Mouse (Mus musculus) heart, adult 2 months (tissue): ENCODE results near the gene Triap1. TPM values are rescaled to one million over a fixed set of nuclear protein-coding genes. Genes with fewer than 3 reads are reported as not detected.

Experiments
- DNase-seq, 2 experiments: peaks; one replicate each; pipeline ENCODE4 v3.0.0; 2021
- H3K27ac ChIP-seq: fragments of 200-600 bp; 2 replicates; pipeline ENCODE4 v1.8.1; 2022
- H3K27me3 ChIP-seq: fragments of 200-500 bp; 2 replicates; pipeline ENCODE4 v1.6.1; 2012; ENCODE audit warnings: mild to moderate bottlenecking, low read length, inconsistent platforms, mixed read lengths; ENCODE audit not compliant: control insufficient read depth, insufficient read depth
- H3K36me3 ChIP-seq: fragments of 200-500 bp; 2 replicates; pipeline ENCODE4 v1.6.1; 2012; ENCODE audit warnings: low read length, inconsistent platforms; ENCODE audit not compliant: control insufficient read depth, insufficient read depth
- H3K4me1 ChIP-seq: fragments of 200-500 bp; 2 replicates; pipeline ENCODE4 v1.6.1; 2011; ENCODE audit warnings: low read length; ENCODE audit not compliant: control insufficient read depth, insufficient read depth
- H3K4me3 ChIP-seq: fragments of 200-600 bp; 2 replicates; pipeline ENCODE4 v1.8.1; 2022
- H3K79me2 ChIP-seq: fragments of 200-500 bp; replicated peaks from 2 replicates; pipeline ENCODE4 v1.6.1; 2012; ENCODE audit warnings: mild to moderate bottlenecking, inconsistent platforms, low read length, moderate library complexity, mixed read lengths; ENCODE audit not compliant: control insufficient read depth, insufficient read depth
- H3K9ac ChIP-seq: fragments of 200-500 bp; 2 replicates; pipeline ENCODE4 v1.6.1; 2012; ENCODE audit warnings: low read depth, mild to moderate bottlenecking, control low read depth, inconsistent platforms, low read length, mixed read lengths
- CTCF ChIP-seq: fragments of 200-600 bp; IDR thresholded peaks from 2 replicates; pipeline ENCODE4 v1.8.1; 2022; ENCODE audit warnings: antibody characterized with exemption, mild to moderate bottlenecking, moderate library complexity
- EP300 ChIP-seq: fragments of 200-500 bp; IDR thresholded peaks from 2 replicates; pipeline ENCODE4 v1.6.1; 2011; ENCODE audit warnings: low read depth, low read length, control low read depth; ENCODE audit not compliant: insufficient read depth
- POLR2A ChIP-seq: fragments of 200-500 bp; IDR thresholded peaks from 2 replicates; pipeline ENCODE4 v1.6.1; 2011; ENCODE audit warnings: mild to moderate bottlenecking, low read depth, low read length, control low read depth; ENCODE audit not compliant: insufficient read depth
- WGBS: fragments of 180-500 bp; shearing (Covaris S2); methylation state at CpG from one replicate; pipeline ENCODE4 v1.1.7; 2018; 5-methylcytosine and 5-hydroxymethylcytosine counted together
- intact Hi-C: fragments of 180-260 bp; cut with DNase I; formaldehyde crosslinking; loops from one replicate; pipeline ENCODE4 v1.15.1; 2025
- polyA plus RNA-seq: library from polyadenylated mRNA; depleted of rRNA; stranded (reverse); fragments of >200 nt; gene quantifications from 2 replicates; pipeline ENCODE4 v1.2.3, GENCODE M21; 2012
- total RNA-seq, 2 experiments: library from RNA; stranded (reverse); gene quantifications; 2 replicates each; pipeline ENCODE4 v1.2.3; 2021

Gene Triap1
- total and polyA plus RNA-seq, 3 experiments = 13.9 to 24.3 (median 21.8) TPM

DNA sequence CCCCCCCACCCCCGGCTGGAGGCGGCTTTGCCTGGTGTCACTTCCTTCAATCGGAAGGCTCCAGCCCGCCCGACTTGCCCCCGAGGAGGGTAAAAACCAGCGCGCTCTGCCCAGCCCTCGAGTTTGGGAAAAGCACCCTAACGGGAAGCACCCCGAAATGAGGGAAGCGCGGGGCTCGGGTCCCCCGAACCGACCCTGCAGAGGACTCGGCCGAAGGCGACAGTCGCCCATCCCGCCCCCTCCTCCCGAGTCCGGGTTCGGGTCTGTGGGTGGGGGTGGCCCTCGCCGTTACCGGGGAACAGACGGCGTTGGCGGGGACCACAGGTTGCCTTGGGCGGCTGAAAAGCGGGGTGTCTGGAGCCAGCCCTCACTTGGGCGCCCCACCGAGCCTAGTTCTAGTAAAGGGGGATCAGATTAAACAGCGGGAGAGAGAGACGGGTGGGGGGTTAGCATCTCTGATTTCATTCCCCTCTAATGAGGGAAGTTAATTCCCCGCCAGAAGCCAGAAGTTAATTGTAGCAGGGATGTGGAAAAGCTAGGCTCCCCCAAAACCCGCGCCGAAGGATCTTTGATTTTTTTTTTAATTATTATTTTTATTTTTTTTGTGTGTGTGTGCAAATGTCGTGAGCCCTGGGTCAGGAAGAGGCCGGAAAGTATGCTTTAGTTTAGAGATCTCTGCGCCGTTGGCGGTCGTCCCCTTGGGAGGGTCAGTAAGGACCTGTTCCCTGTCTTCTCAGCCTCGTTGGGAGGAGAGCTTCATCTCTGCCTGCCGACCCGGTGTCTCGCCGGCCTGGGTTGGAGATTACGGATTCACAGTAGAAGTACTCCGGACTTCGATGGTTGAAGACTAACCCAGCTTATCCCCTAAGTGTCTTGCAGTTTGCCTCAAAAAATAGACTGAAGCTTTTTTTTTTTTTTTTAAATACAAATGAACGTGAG, 13.1 kb upstream of the Triap1 start:
- TF ChIP-seq EP300 (no peak), CTCF (no peak), POLR2A (no peak)
- Histone ChIP-seq H3K4me3 (peak overlapping the region; percentile 98), H3K27me3 (no peaks in the 10 kb centered on the region), H3K4me1 (peaks cover 3% of the 10 kb centered on the region; the same call in 1 of the 2 replicates), H3K36me3 (no peaks in the 10 kb centered on the region), H3K79me2 (no peaks in the 10 kb centered on the region), H3K9ac (peak overlapping the region; percentile 87), H3K27ac (peak overlapping the region; percentile 80)
- WGBS = 1% methylated on average over 54 of the region's 55 CpGs
- intact Hi-C loops = loop anchor here (1.0 to 2.0 kb wide), 3 partner anchors 12 to 55 kb away; partner anchors contain the start of genes Dynll1 and Rnf10
- peak; percentile 46 to 65 for DNase-seq

DNA sequence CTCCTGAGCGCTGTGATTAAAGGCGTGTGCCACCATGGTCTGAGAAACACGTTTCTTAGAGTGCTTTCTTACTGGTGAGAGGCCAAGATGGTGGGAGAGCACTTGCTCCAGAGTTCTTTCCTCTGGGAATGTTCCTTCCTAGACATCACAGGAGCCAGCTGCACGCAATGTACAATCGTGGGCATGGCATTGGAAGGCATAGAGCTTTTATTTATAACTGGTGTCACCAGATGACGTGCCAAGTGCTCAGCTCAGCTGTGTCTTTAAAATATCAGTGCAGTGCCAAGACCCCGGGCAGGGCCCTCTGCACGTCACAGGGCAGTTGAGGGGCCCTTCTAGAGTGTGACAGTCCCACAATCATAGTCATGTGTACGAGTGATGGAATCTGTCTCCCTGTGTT, 10.1 kb upstream of the Triap1 start:
- H3K4me3 ChIP-seq = no peak overlapping the region
- H3K36me3 ChIP-seq = peaks cover 6% of the 10 kb centered on the region
- no peak overlapping the region for H3K9ac ChIP-seq
- TF ChIP-seq CTCF = no peak
- no peak for TF ChIP-seq EP300
- TF ChIP-seq POLR2A = no peak
- no peak overlapping the region for H3K27ac ChIP-seq
- H3K4me1 ChIP-seq = peaks cover 3% of the 10 kb centered on the region; the same call in 1 of the 2 replicates
- DNase-seq = no peak
- no peaks in the 10 kb centered on the region for H3K79me2 ChIP-seq
- 62% methylated on average over 9 of the region's 9 CpGs for WGBS
- intact Hi-C loops = no loop called here
- no peaks in the 10 kb centered on the region for H3K27me3 ChIP-seq

DNA sequence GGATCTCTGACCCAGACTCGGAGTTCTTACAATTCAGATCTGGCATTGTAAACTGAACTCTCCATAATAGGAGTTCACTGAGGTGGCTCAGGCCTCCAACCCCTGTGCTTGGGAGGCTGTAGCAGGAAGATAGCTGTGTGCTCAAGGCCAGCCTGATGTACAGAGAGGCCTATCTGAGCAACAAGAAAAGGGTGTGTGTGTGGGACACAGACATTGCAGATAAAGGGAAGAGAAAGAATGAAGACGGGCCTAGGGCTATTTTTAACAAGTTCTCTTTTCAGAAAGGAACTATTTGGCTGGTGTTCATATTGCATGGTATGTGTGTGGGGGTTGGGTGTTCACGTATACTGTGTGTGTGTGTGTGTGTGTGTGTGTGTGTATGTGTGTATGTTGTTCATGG, 7.4 kb upstream of the Triap1 start:
- no peak for TF ChIP-seq POLR2A
- no peak for TF ChIP-seq EP300
- no peak for TF ChIP-seq CTCF
- H3K4me1 ChIP-seq = no peaks in the 10 kb centered on the region; the same call in 1 of the 2 replicates
- H3K27ac ChIP-seq = no peak overlapping the region; the same call in 1 of the 2 replicates
- DNase-seq = no peak
- H3K4me3 ChIP-seq = no peak overlapping the region
- no peaks in the 10 kb centered on the region for H3K27me3 ChIP-seq
- H3K36me3 ChIP-seq = peaks cover 6% of the 10 kb centered on the region
- H3K79me2 ChIP-seq = no peaks in the 10 kb centered on the region
- WGBS = 40% methylated on average over 3 of the region's 3 CpGs
- H3K9ac ChIP-seq = no peak overlapping the region
- intact Hi-C loops = no loop called here

DNA sequence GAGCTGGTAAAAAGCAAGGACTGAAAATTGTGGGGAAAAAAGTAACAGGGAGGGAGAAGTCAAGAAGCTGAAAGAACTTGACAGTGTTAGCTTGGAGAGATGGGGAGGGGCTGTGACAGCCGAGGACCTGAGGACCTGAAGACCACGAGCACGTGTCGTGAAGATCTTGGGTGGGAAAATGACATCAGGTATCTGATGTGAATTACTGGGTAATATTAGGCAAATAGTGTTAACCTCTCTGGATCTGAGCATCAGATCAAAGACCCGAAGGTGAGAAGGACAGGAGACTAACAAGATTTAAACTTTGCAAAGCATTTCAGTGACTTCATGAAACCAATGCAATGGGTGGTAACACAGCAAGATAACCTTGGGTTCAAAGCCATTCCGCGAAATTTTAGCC, 1.0 kb upstream of the Triap1 start:
- 16% methylated on average over 7 of the region's 7 CpGs for WGBS

DNA sequence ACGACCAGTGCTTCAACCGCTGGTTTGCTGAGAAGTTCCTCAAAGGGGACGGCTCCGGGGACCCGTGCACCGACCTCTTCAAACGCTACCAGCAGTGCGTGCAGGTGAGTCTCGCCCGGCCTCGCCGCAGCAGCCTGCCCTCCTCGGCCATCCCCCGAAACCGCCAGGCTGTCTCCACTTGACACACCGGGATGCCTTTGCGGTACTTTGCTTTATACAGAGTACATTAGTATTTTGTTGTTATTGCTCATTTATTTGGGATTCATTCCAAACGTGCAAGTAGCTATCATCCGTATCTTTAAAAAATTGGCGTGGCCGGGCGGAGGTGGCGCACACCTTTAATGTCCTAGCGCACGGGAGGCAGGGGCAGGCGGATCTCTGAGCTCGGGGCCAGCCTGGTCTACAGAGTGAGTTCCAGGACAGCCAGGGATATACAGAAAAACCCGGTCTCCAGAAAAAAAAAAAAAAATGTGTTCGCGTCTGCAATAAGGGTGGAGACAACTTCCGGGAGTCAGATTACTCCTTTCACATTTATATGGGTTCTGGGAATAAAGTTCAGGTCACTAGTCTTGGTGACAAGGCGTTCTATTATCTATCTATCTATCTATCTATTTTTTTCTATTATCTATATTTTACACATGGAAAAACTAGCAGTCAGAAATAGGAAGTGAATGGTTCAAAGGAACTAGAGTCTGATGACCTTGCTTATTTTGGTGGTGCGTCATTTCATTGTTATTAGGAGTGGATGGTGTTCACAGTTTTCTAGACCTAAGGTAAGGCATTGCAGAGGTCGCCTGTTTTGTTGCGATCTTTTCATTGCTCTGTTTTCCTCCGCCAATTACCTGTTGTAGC, 515 bp downstream of the Triap1 start:
- 0 out of 2 replicates have a peak, but pooled peaks cover 4% of the 10 kb centered on the region for H3K36me3 ChIP-seq
- H3K27ac ChIP-seq = peak overlapping the region; percentile 89
- WGBS = 8% methylated on average over 36 of the region's 36 CpGs
- peak overlapping the region; percentile 91 for H3K9ac ChIP-seq
- peak overlapping the region; percentile 72 for H3K4me3 ChIP-seq
- no peaks in the 10 kb centered on the region for H3K27me3 ChIP-seq
- DNase-seq = no peak
- intact Hi-C loops = loop anchor here (5.0 to 10.0 kb wide), 3 partner anchors 59 to 217 kb away; partner anchors contain the start of gene Rplp0
- H3K4me1 ChIP-seq = peaks cover 3% of the 10 kb centered on the region
- H3K79me2 ChIP-seq = no peaks in the 10 kb centered on the region
- TF ChIP-seq EP300 = no peak
- no peak for TF ChIP-seq CTCF
- TF ChIP-seq POLR2A = no peak

More for the DNA sequence above, 1.0 kb upstream of the Triap1 start:
- DNase-seq = no peak
- Histone ChIP-seq H3K79me2 (no peaks in the 10 kb centered on the region), H3K4me3 (peak overlapping the region; percentile 72), H3K27ac (no peak overlapping the region), H3K36me3 (peaks cover 4% of the 10 kb centered on the region; the same call in 1 of the 2 replicates), H3K27me3 (no peaks in the 10 kb centered on the region), H3K9ac (peak overlapping the region; percentile 24), H3K4me1 (peaks cover 3% of the 10 kb centered on the region)
- no peak for TF ChIP-seq POLR2A
- TF ChIP-seq CTCF = no peak
- no peak for TF ChIP-seq EP300
- intact Hi-C loops = loop anchor here (1.0 to 10.0 kb wide), 4 partner anchors 13 to 215 kb away; partner anchors contain the start of genes Rplp0 and Srsf9
